Mouse (Mus musculus): ENCODE results near the gene Gm28919. TPM values are rescaled to one million over a fixed set of nuclear protein-coding genes. Genes with fewer than 3 reads are reported as not detected.

Gm28919 gene
- not detected for polyA plus RNA-seq (2017; shearing (Covaris generic))

GRCm38 (mm10) chrY:6583246-6583645 is at the start of gene Gm28919:
Gm28919 (plus strand) TSS chrY:6583546.

Other genes with a start within 250 kb of the Gm28919 start
- not detected for gene Gm21719, start 99.3 kb downstream of the Gm28919 start, polyA plus RNA-seq (2017; shearing (Covaris generic))

Data from inflammation-experienced regulatory T-cells (primary cell).